Mouse (Mus musculus) CH12.LX (cell line): ENCODE data around the gene Ogg1. TPM values are rescaled to one million over a fixed set of nuclear protein-coding genes. Genes with fewer than 3 reads are reported as not detected.
A peak's percentile ranks its signal among the peaks of the same experiment; 100 is the strongest.

Experiments
- DNase-seq: peaks from one replicate; pipeline ENCODE4 v3.0.0-alpha.2; 2013; ENCODE audit errors: extremely low read depth
- H3K27ac ChIP-seq: 2 replicates; pipeline ENCODE4 v1.5.1; 2012; ENCODE audit warnings: low read depth, mild to moderate bottlenecking, control low read depth, moderate library complexity; ENCODE audit not compliant: insufficient read depth
- H3K27me3 ChIP-seq: replicated peaks from 2 replicates; pipeline ENCODE3; 2012; ENCODE audit warnings: inconsistent platforms
- H3K36me3 ChIP-seq, 2 experiments: replicated peaks in 1 of 2; 2 replicates each; pipeline versions ENCODE3 to v1.6.1; 2012; ENCODE audit warnings: inconsistent platforms in 1 of 2, low read length in 1 of 2, mild to moderate bottlenecking in 1 of 2, mixed read lengths in 1 of 2, moderate library complexity in 1 of 2; ENCODE audit not compliant: control insufficient read depth in 1 of 2, insufficient read depth in 1 of 2
- H3K4me1 ChIP-seq, 2 experiments: 2 replicates each; pipeline ENCODE4 v1.6.1; 2012; ENCODE audit warnings: inconsistent platforms in 1 of 2, moderate library complexity in 1 of 2; ENCODE audit not compliant: insufficient read depth in 2 of 2, control insufficient read depth in 1 of 2
- H3K4me2 ChIP-seq: 2 replicates; pipeline ENCODE4 v1.6.1; 2012; ENCODE audit warnings: low read depth, mild to moderate bottlenecking, control low read depth; ENCODE audit not compliant: poor library complexity, insufficient read depth, severe bottlenecking
- H3K4me3 ChIP-seq, 3 experiments: fragments of 150-350 bp in 1 of 3; sonication (generic) in 1 of 3; replicated peaks in 1 of 3; 2 replicates each; pipeline versions ENCODE3 to v1.5.1; 2011 to 2012; ENCODE audit warnings: low read depth in 2 of 3, low read length in 2 of 3, mild to moderate bottlenecking in 2 of 3, moderate library complexity in 2 of 3, control low read depth in 1 of 3, improper control_type of control experiment in 1 of 3, inconsistent platforms in 1 of 3, mixed read lengths in 1 of 3; ENCODE audit not compliant: poor library complexity in 1 of 3
- H3K79me2 ChIP-seq: replicated peaks from 2 replicates; pipeline ENCODE4 v1.6.1; 2012; ENCODE audit warnings: mild to moderate bottlenecking, moderate library complexity; ENCODE audit not compliant: control insufficient read depth, poor library complexity, insufficient read depth, severe bottlenecking; ENCODE audit errors: extremely low read depth
- H3K9ac ChIP-seq: 2 replicates; pipeline ENCODE4 v1.6.1; 2012; ENCODE audit warnings: low read depth, mild to moderate bottlenecking, control low read depth, moderate library complexity; ENCODE audit not compliant: insufficient read depth
- H3K9me3 ChIP-seq: replicated peaks from 2 replicates; pipeline ENCODE3; 2012; ENCODE audit warnings: low read length, inconsistent platforms, mixed read lengths
- BHLHE40 ChIP-seq: IDR thresholded peaks from 2 replicates; pipeline ENCODE4 v1.6.1; 2011; ENCODE audit warnings: mild to moderate bottlenecking, low read depth, low read length, improper control_type of control experiment
- CHD1 ChIP-seq: IDR thresholded peaks from 2 replicates; pipeline ENCODE4 v1.6.1; 2012; ENCODE audit warnings: low read depth, low read length, improper control_type of control experiment, inconsistent platforms
- CHD2 ChIP-seq: IDR thresholded peaks from 2 replicates; pipeline ENCODE4 v1.6.1; 2011; ENCODE audit warnings: low read length, improper control_type of control experiment
- CTCF ChIP-seq, 2 experiments: IDR thresholded peaks in 1 of 2; conservative IDR thresholded peaks in 1 of 2; 2 replicates each; pipeline ENCODE4 v1.5.1; 2011 to 2012; ENCODE audit warnings: low read depth in 2 of 2, low read length in 2 of 2, improper control_type of control experiment in 1 of 2, inconsistent platforms in 1 of 2, mild to moderate bottlenecking in 1 of 2, moderate library complexity in 1 of 2
- E2F4 ChIP-seq: IDR thresholded peaks from 2 replicates; pipeline ENCODE4 v1.6.1; 2011; ENCODE audit warnings: low read depth, low read length, improper control_type of control experiment; ENCODE audit not compliant: insufficient replicate concordance
- ELF1 ChIP-seq: IDR thresholded peaks from 2 replicates; pipeline ENCODE4 v1.6.1; 2014; ENCODE audit warnings: low read depth, mild to moderate bottlenecking, inconsistent platforms, low read length, improper control_type of control experiment
- EP300 ChIP-seq: IDR thresholded peaks from 2 replicates; pipeline ENCODE4 v1.6.1; 2011; ENCODE audit warnings: low read length, improper control_type of control experiment
- ETS1 ChIP-seq: conservative IDR thresholded peaks from 2 replicates; pipeline ENCODE4 v1.6.1; 2012; ENCODE audit warnings: low read depth, mild to moderate bottlenecking, inconsistent platforms, low read length, improper control_type of control experiment, moderate library complexity
- GABPA ChIP-seq: IDR thresholded peaks from 2 replicates; pipeline ENCODE4 v1.6.1; 2012; ENCODE audit warnings: low read depth, low read length, improper control_type of control experiment, inconsistent platforms; ENCODE audit not compliant: insufficient replicate concordance
- HCFC1 ChIP-seq: IDR thresholded peaks from 2 replicates; pipeline ENCODE4 v1.6.1; 2012; ENCODE audit warnings: low read depth, mild to moderate bottlenecking, inconsistent platforms, low read length, improper control_type of control experiment
- IRF4 ChIP-seq: IDR thresholded peaks from 2 replicates; pipeline ENCODE4 v1.6.1; 2014; ENCODE audit warnings: low read depth, mild to moderate bottlenecking, inconsistent platforms, low read length, improper control_type of control experiment
- JUN ChIP-seq: IDR thresholded peaks from 2 replicates; pipeline ENCODE4 v1.6.1; 2011; ENCODE audit warnings: low read depth, mild to moderate bottlenecking, low read length, improper control_type of control experiment, moderate library complexity; ENCODE audit not compliant: insufficient read depth
- JUND ChIP-seq: conservative IDR thresholded peaks from 2 replicates; pipeline ENCODE4 v1.6.1; 2011; ENCODE audit warnings: low read depth, low read length, improper control_type of control experiment
- KAT2A ChIP-seq: IDR thresholded peaks from 2 replicates; pipeline ENCODE4 v1.6.1; 2012; ENCODE audit warnings: low read length, improper control_type of control experiment, inconsistent platforms; ENCODE audit not compliant: insufficient replicate concordance
- MAFK ChIP-seq: IDR thresholded peaks from 2 replicates; pipeline ENCODE4 v1.6.1; 2011; ENCODE audit warnings: low read length, improper control_type of control experiment; ENCODE audit not compliant: insufficient replicate concordance
- MAX ChIP-seq: IDR thresholded peaks from 2 replicates; pipeline ENCODE4 v1.6.1; 2011; ENCODE audit warnings: low read length, improper control_type of control experiment
- MAZ ChIP-seq: IDR thresholded peaks from 2 replicates; pipeline ENCODE4 v1.6.1; 2012; ENCODE audit warnings: low read depth, mild to moderate bottlenecking, inconsistent platforms, low read length, improper control_type of control experiment, moderate library complexity
- MEF2A ChIP-seq: IDR thresholded peaks from 2 replicates; pipeline ENCODE4 v1.6.1; 2014; ENCODE audit warnings: low read depth, mild to moderate bottlenecking, inconsistent platforms, low read length, improper control_type of control experiment, borderline replicate concordance
- MXI1 ChIP-seq: IDR thresholded peaks from 2 replicates; pipeline ENCODE4 v1.6.1; 2011; ENCODE audit warnings: mild to moderate bottlenecking, low read depth, low read length, improper control_type of control experiment
- MYC ChIP-seq: IDR thresholded peaks from 2 replicates; pipeline ENCODE4 v1.6.1; 2011; ENCODE audit warnings: low read depth, mild to moderate bottlenecking, improper control_type of control experiment, low read length
- NELFE ChIP-seq: IDR thresholded peaks from 2 replicates; pipeline ENCODE4 v1.6.1; 2011; ENCODE audit warnings: low read depth, low read length, improper control_type of control experiment
- NRF1 ChIP-seq: IDR thresholded peaks from 2 replicates; pipeline ENCODE4 v1.6.1; 2014; ENCODE audit warnings: low read depth, mild to moderate bottlenecking, inconsistent platforms, low read length, improper control_type of control experiment, moderate library complexity
- PAX5 ChIP-seq: IDR thresholded peaks from 2 replicates; pipeline ENCODE4 v1.6.1; 2012; ENCODE audit warnings: low read length, inconsistent platforms, mixed read lengths
- POLR2A ChIP-seq: IDR thresholded peaks from 2 replicates; pipeline ENCODE4 v1.6.1; 2011; ENCODE audit warnings: low read depth, mild to moderate bottlenecking, improper control_type of control experiment, low read length
- POLR2AphosphoS2 ChIP-seq: IDR thresholded peaks from 2 replicates; pipeline ENCODE4 v1.6.1; 2011; ENCODE audit warnings: low read depth, low read length, improper control_type of control experiment
- RAD21 ChIP-seq: IDR thresholded peaks from 2 replicates; pipeline ENCODE4 v1.6.1; 2011; ENCODE audit warnings: low read depth, mild to moderate bottlenecking, low read length, improper control_type of control experiment, moderate library complexity
- RCOR1 ChIP-seq: conservative IDR thresholded peaks from 2 replicates; pipeline ENCODE4 v1.6.1; 2012; ENCODE audit warnings: low read depth, mild to moderate bottlenecking, inconsistent platforms, low read length, improper control_type of control experiment
- SIN3A ChIP-seq: IDR thresholded peaks from 2 replicates; pipeline ENCODE4 v1.6.1; 2012; ENCODE audit warnings: low read length, improper control_type of control experiment, inconsistent platforms
- SMC3 ChIP-seq: IDR thresholded peaks from 2 replicates; pipeline ENCODE4 v1.6.1; 2011; ENCODE audit warnings: low read depth, low read length, improper control_type of control experiment
- TBP ChIP-seq: conservative IDR thresholded peaks from 2 replicates; pipeline ENCODE4 v1.6.1; 2011; ENCODE audit warnings: low read depth, low read length, improper control_type of control experiment
- TCF12 ChIP-seq: IDR thresholded peaks from 2 replicates; pipeline ENCODE4 v1.6.1; 2014; ENCODE audit warnings: low read depth, mild to moderate bottlenecking, inconsistent platforms, low read length, improper control_type of control experiment
- UBTF ChIP-seq: IDR thresholded peaks from 2 replicates; pipeline ENCODE4 v1.6.1; 2012; ENCODE audit warnings: low read depth, mild to moderate bottlenecking, inconsistent platforms, low read length, improper control_type of control experiment, moderate library complexity
- USF1 ChIP-seq: IDR thresholded peaks from 2 replicates; pipeline ENCODE4 v1.6.1; 2014; ENCODE audit warnings: low read depth, mild to moderate bottlenecking, inconsistent platforms, low read length, improper control_type of control experiment
- USF2 ChIP-seq: conservative IDR thresholded peaks from 2 replicates; pipeline ENCODE4 v1.6.1; 2011; ENCODE audit warnings: low read depth, low read length, improper control_type of control experiment
- ZC3H11A ChIP-seq: IDR thresholded peaks from 2 replicates; pipeline ENCODE4 v1.6.1; 2012; ENCODE audit warnings: low read depth, mild to moderate bottlenecking, inconsistent platforms, low read length, improper control_type of control experiment
- ZKSCAN1 ChIP-seq: IDR thresholded peaks from 2 replicates; pipeline ENCODE4 v1.6.1; 2012; ENCODE audit warnings: low read depth, inconsistent platforms, low read length, improper control_type of control experiment, borderline replicate concordance
- ZMIZ1 ChIP-seq: IDR thresholded peaks from 2 replicates; pipeline ENCODE4 v1.6.1; 2012; ENCODE audit warnings: low read depth, mild to moderate bottlenecking, inconsistent platforms, low read length, improper control_type of control experiment
- ZNF384 ChIP-seq: IDR thresholded peaks from 2 replicates; pipeline ENCODE4 v1.6.1; 2012; ENCODE audit warnings: low read depth, low read length, improper control_type of control experiment, inconsistent platforms
- dilution Hi-C: fragments of 300-500 bp; cut with MboI; formaldehyde crosslinking; loops from 2 replicates; pipeline ENCODE4 v1.14.3; 2020; ENCODE audit warnings: low sequenced_read_pairs; ENCODE audit not compliant: extremely low pct_unique_long_range_greater_than_20kb, extremely low pct_ligation_motif_present
- in situ Hi-C: fragments of 300-500 bp; cut with MboI; formaldehyde crosslinking; loops from 3 replicates; pipeline ENCODE4 v1.14.3; 2019; ENCODE audit warnings: low sequenced_read_pairs, low pct_ligation_motif_present, low pct_unique_long_range_greater_than_20kb, mixed read lengths
- polyA plus RNA-seq: library from polyadenylated mRNA; unstranded; fragments of >175 nt; gene quantifications from 2 replicates; pipeline ENCODE4 v1.2.1, GENCODE M21; 2012; ENCODE audit warnings: low read depth; ENCODE audit not compliant: insufficient read length
- total RNA-seq, 2 experiments: library from RNA; depleted of rRNA; stranded (reverse); fragments of 300-350 nt in 1 of 2; fragments of >200 nt in 1 of 2; gene quantifications; 2 replicates each; pipeline ENCODE4 v1.2.3; 2012 to 2014

Gene Ogg1
- total and polyA plus RNA-seq, 3 experiments = 13.8 to 20.1 (median 14.5) TPM

GRCm38 (mm10) chr6:113306322-113306985 lies 20.3 kb upstream of the Ogg1 start:
- dilution Hi-C loops = no loop called here
- no peaks in the 10 kb centered on the region for H3K9me3 ChIP-seq
- peak overlapping the region; percentile 95 for H3K4me2 ChIP-seq
- TF ChIP-seq ZC3H11A = no peak
- TF ChIP-seq KAT2A = no peak
- TF ChIP-seq NRF1 = no peak; the same call in 1 of the 2 replicates
- no peak for TF ChIP-seq POLR2AphosphoS2
- TF ChIP-seq MYC = peak; percentile 47; the same call in 1 of the 2 replicates
- no peak; the same call in 1 of the 2 replicates for TF ChIP-seq IRF4
- TF ChIP-seq ZNF384 = no peak
- no peak for TF ChIP-seq ZKSCAN1
- TF ChIP-seq POLR2A = peak; percentile 62
- peak; percentile 67; the same call in 1 of the 2 replicates for TF ChIP-seq TBP
- no peak for TF ChIP-seq GABPA
- TF ChIP-seq TCF12 = peak; percentile 30; the same call in 1 of the 2 replicates
- peak; percentile 29 for TF ChIP-seq NELFE
- no peak for TF ChIP-seq EP300
- TF ChIP-seq USF1 = no peak
- peak; percentile 16; the same call in 1 of the 2 replicates for TF ChIP-seq MXI1
- TF ChIP-seq SMC3 = no peak
- no peak for TF ChIP-seq CTCF (conservative IDR thresholded peaks at IDR 0.05 in 1 of 2, IDR thresholded peaks at IDR 0.05 in 1 of 2; ENCODE audit: low read depth in 2 of 2, low read length in 2 of 2)
- TF ChIP-seq ETS1 = 0 out of 2 replicates have a peak, but pooled peaks have one; percentile 14
- peak; percentile 84 for TF ChIP-seq MAZ
- TF ChIP-seq JUND = no peak
- no peak for TF ChIP-seq CHD1
- no peak for TF ChIP-seq HCFC1
- peak; percentile 68 for TF ChIP-seq ZMIZ1
- peak; percentile 84 for TF ChIP-seq ELF1
- no peak for TF ChIP-seq UBTF
- TF ChIP-seq MAX = no peak; the same call in 1 of the 2 replicates
- TF ChIP-seq USF2 = no peak
- no peak; the same call in 1 of the 2 replicates for TF ChIP-seq E2F4
- peak; percentile 46; the same call in 1 of the 2 replicates for TF ChIP-seq SIN3A
- no peak for TF ChIP-seq PAX5
- TF ChIP-seq JUN = no peak
- 0 out of 2 replicates have a peak, but pooled peaks have one; percentile 19 for TF ChIP-seq BHLHE40
- no peak for TF ChIP-seq MAFK
- TF ChIP-seq MEF2A = no peak
- peak; percentile 92 for TF ChIP-seq CHD2
- no peak for TF ChIP-seq RCOR1
- no peak for TF ChIP-seq RAD21
- peaks cover 13 to 21% of the 10 kb centered on the region in 2 experiments for H3K36me3 ChIP-seq
- H3K9ac ChIP-seq = peak overlapping the region; percentile 90
- peak; percentile 99 for DNase-seq
- no peaks in the 10 kb centered on the region for H3K27me3 ChIP-seq
- peak overlapping the region; percentile 91 to 98 (median 97) for H3K4me3 ChIP-seq
- in situ Hi-C loops = loop anchor here (10.0 to 25.0 kb wide), 2 partner anchors 262 to 594 kb away; partner anchors contain the start of gene Thumpd3
- H3K79me2 ChIP-seq = peaks cover 36% of the 10 kb centered on the region
- peaks cover 10 to 37% of the 10 kb centered on the region in 2 experiments for H3K4me1 ChIP-seq
- H3K27ac ChIP-seq = peak overlapping the region; percentile 77
